Mouse (Mus musculus) kidney, postnatal 0 days (tissue): ENCODE measurements around the gene Hsd17b2. TPM values are rescaled to one million over a fixed set of nuclear protein-coding genes. Genes with fewer than 3 reads are reported as not detected.

Experiments
- ATAC-seq: fragments of 200-750 bp; cut with Nextera tagmentation; replicated peaks from 2 replicates; pipeline ENCODE4 v1.8.0; 2017; ENCODE audit warnings: low read depth, moderate number of reproducible peaks, moderate TSS enrichment, moderate library complexity; ENCODE audit not compliant: low FRiP score
- DNase-seq: peaks from one replicate; pipeline ENCODE4 v3.0.0-alpha.2; 2016; ENCODE audit warnings: low spot score
- H3K27ac ChIP-seq: fragments of 300-500 bp; sonication (generic); 2 replicates; pipeline ENCODE4 v1.5.1; 2014; ENCODE audit warnings: mild to moderate bottlenecking
- H3K27me3 ChIP-seq: fragments of 300-500 bp; sonication (generic); 2 replicates; pipeline ENCODE4 v1.6.1; 2014; ENCODE audit warnings: low read length, mixed read lengths; ENCODE audit not compliant: insufficient read depth
- H3K36me3 ChIP-seq: fragments of 300-500 bp; sonication (generic); 2 replicates; pipeline ENCODE4 v1.6.1; 2014; ENCODE audit warnings: low read length, mixed read lengths; ENCODE audit not compliant: insufficient read depth
- H3K4me1 ChIP-seq: fragments of 300-500 bp; sonication (generic); replicated peaks from 2 replicates; pipeline ENCODE4 v1.6.1; 2014; ENCODE audit warnings: antibody characterized with exemption, low read length, mixed read lengths; ENCODE audit not compliant: insufficient read depth
- H3K4me2 ChIP-seq: fragments of 300-500 bp; sonication (generic); 2 replicates; pipeline ENCODE4 v1.6.1; 2014; ENCODE audit warnings: mild to moderate bottlenecking, low read length, moderate library complexity, mixed read lengths
- H3K4me3 ChIP-seq: fragments of 300-500 bp; sonication (generic); replicated peaks from 2 replicates; pipeline ENCODE4 v1.5.1; 2014; ENCODE audit warnings: low read depth, low read length
- H3K9ac ChIP-seq: fragments of 300-500 bp; sonication (generic); 2 replicates; pipeline ENCODE4 v1.6.1; 2014; ENCODE audit warnings: low read depth, low read length
- H3K9me3 ChIP-seq: fragments of 300-500 bp; sonication (generic); replicated peaks from 2 replicates; pipeline ENCODE4 v1.6.1; 2016; ENCODE audit warnings: low read length, inconsistent platforms, mixed read lengths
- CTCF ChIP-seq: IDR thresholded peaks from 2 replicates; pipeline ENCODE4 v1.5.1; 2016; ENCODE audit warnings: antibody characterized with exemption, low read depth, mild to moderate bottlenecking, moderate library complexity
- WGBS: fragments of 180-500 bp; shearing (Covaris S2); extraction: QIAGEN DNeasy Blood & Tissue Kit; methylation state at CpG from one replicate; pipeline ENCODE4 v1.1.7; 2014; 5-methylcytosine and 5-hydroxymethylcytosine counted together
- polyA plus RNA-seq: library from polyadenylated mRNA; unstranded; fragments of >200 nt; fragmentation: Nextera tagmentation; extraction: Ambion mirVana; gene quantifications from 2 replicates; pipeline ENCODE4 v1.2.1, GENCODE M21; 2015

The Hsd17b2 gene
- polyA plus RNA-seq, 1 experiment from 2014 or later, result 29.2 TPM

DNA sequence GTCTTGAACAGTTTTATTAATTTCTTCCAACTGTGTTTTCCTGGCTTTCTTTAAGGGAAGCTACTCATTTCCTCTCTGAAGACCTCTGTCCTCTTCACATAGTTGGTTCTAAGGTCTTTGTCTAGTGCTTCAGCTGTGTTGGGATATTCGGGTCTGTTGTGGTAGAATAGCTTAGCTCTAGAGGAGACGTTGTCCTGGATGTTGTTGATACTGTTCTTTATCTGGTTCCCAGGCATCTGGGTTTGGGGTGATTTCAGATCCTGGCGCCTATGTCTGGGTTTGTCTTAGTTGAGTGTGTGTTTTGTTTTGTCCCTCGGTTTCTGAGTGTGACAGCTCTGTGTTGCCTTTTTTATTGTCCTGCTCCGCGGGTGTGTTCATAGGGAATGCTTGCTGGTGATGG lies 61.1 kb downstream of the Hsd17b2 start:
- ATAC-seq (no peak), DNase-seq (no peak)
- no peaks in the 10 kb centered on the region for H3K4me1 ChIP-seq
- H3K4me3 ChIP-seq, result no peak overlapping the region
- H3K4me2 ChIP-seq, result no peak overlapping the region
- H3K36me3 ChIP-seq, result no peaks in the 10 kb centered on the region
- WGBS, result 87% methylated on average over 6 of the region's 6 CpGs
- H3K9ac ChIP-seq, result no peak overlapping the region
- no peak overlapping the region for H3K27ac ChIP-seq
- no peaks in the 10 kb centered on the region for H3K27me3 ChIP-seq
- no peak for TF ChIP-seq CTCF
- H3K9me3 ChIP-seq, result no peaks in the 10 kb centered on the region

- DNase-seq (no peak), ATAC-seq (no peak)
- 76% methylated on average over 4 of the region's 4 CpGs for WGBS
- Histone ChIP-seq H3K4me1 (no peaks in the 10 kb centered on the region), H3K4me2 (no peak overlapping the region), H3K36me3 (no peaks in the 10 kb centered on the region), H3K27me3 (no peaks in the 10 kb centered on the region), H3K9me3 (no peaks in the 10 kb centered on the region), H3K9ac (no peak overlapping the region), H3K27ac (no peak overlapping the region), H3K4me3 (no peak overlapping the region)
- TF ChIP-seq CTCF, result no peak
These were observed 62.9 kb downstream of the Hsd17b2 start for GRCm38 (mm10) chr8:117764625-117765024.

DNA sequence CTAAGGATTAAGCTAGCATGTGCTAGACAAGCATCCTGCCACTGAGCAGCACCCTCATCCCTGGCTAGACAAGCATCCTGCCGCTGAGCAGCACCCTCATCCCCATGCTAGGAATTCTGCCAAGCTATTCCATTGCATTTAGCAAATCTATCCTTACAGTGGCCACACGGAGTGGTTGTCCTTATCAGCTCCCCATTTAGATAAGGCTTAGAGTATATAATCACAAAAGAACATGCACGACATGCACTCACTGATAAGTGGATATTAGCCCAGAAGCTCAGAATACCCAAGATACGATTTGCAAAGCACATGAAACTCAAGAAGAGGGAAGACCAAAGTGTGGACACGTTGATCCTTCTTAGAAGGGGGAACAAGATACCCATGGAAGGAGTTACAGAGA lies 64.2 kb downstream of the Hsd17b2 start:
- no peak overlapping the region for H3K4me2 ChIP-seq
- no peak for ATAC-seq
- DNase-seq, result no peak
- H3K9ac ChIP-seq, result no peak overlapping the region
- no peak for TF ChIP-seq CTCF
- no peaks in the 10 kb centered on the region for H3K36me3 ChIP-seq
- WGBS, result 62% methylated on average over 5 of the region's 5 CpGs
- H3K27me3 ChIP-seq, result no peaks in the 10 kb centered on the region
- no peaks in the 10 kb centered on the region for H3K4me1 ChIP-seq
- no peak overlapping the region for H3K4me3 ChIP-seq
- H3K9me3 ChIP-seq, result no peaks in the 10 kb centered on the region
- H3K27ac ChIP-seq, result no peak overlapping the region

GRCm38 (mm10) chr8:117768971-117769370 lies 67.3 kb downstream of the Hsd17b2 start:
- DNase-seq (no peak), ATAC-seq (no peak)
- H3K9me3 ChIP-seq, result no peaks in the 10 kb centered on the region
- 81% methylated on average over 7 of the region's 7 CpGs for WGBS
- no peak overlapping the region for H3K27ac ChIP-seq
- H3K4me2 ChIP-seq, result no peak overlapping the region
- H3K4me1 ChIP-seq, result no peaks in the 10 kb centered on the region
- H3K4me3 ChIP-seq, result no peak overlapping the region
- no peak overlapping the region for H3K9ac ChIP-seq
- H3K27me3 ChIP-seq, result no peaks in the 10 kb centered on the region
- H3K36me3 ChIP-seq, result no peaks in the 10 kb centered on the region
- TF ChIP-seq CTCF, result no peak

DNA sequence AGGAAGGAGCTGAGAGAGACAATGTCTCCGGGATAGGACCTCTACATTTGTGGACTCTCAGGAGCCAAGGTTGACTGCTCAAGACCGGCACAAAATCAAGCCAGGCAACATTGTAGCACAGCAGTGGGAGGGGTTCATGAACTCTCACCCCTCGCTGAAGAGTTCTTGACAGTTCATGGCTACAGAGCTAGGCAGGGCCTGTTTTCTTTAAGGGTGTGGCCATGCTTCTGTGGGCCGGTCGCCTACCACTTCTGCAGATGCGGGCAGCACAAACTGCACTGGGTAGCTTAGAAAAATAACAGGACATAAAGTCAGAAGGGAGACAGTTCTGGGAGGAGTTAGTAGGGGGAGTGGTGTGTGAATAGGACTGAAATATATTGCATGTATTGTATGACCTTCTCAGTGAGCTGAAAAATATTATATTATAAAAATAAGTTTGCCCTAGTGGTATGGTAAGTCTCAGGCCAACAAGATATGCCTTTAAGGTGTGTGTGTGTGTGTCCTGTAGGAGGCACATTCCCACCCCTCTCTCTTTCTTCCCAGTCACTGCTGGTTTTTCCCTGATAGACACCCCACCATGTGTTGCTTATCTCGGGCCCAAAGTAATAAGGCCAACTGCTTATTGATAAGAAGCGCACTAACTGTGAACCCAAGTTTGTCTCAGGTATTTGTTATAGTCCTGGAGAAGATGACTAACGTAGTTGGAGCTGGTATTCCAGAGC lies 69.6 kb downstream of the Hsd17b2 start:
- WGBS, result 63% methylated on average over 9 of the region's 9 CpGs
- ATAC-seq, result 0 out of 2 replicates have a peak, but pooled peaks have one; percentile 34

GRCm38 (mm10) chr8:117772126-117772525 lies 70.4 kb downstream of the Hsd17b2 start:
- WGBS, result 78% methylated on average over 2 of the region's 2 CpGs
- peak; percentile 54 for DNase-seq

More for the DNA sequence above, 69.6 kb downstream of the Hsd17b2 start:
- H3K27ac ChIP-seq, result no peak overlapping the region
- H3K9ac ChIP-seq, result no peak overlapping the region
- no peak overlapping the region for H3K4me2 ChIP-seq
- H3K27me3 ChIP-seq, result no peaks in the 10 kb centered on the region
- no peaks in the 10 kb centered on the region for H3K9me3 ChIP-seq
- H3K4me1 ChIP-seq, result no peaks in the 10 kb centered on the region
- no peak for DNase-seq
- TF ChIP-seq CTCF, result no peak
- H3K4me3 ChIP-seq, result no peak overlapping the region
- H3K36me3 ChIP-seq, result no peaks in the 10 kb centered on the region

More at GRCm38 (mm10) chr8:117772126-117772525, 70.4 kb downstream of the Hsd17b2 start:
- H3K9me3 ChIP-seq, result no peaks in the 10 kb centered on the region
- H3K4me2 ChIP-seq, result no peak overlapping the region
- peak; percentile 79 for TF ChIP-seq CTCF
- no peaks in the 10 kb centered on the region for H3K36me3 ChIP-seq
- no peaks in the 10 kb centered on the region for H3K27me3 ChIP-seq
- H3K27ac ChIP-seq, result no peak overlapping the region
- no peaks in the 10 kb centered on the region for H3K4me1 ChIP-seq
- no peak overlapping the region for H3K4me3 ChIP-seq
- ATAC-seq, result no peak
- H3K9ac ChIP-seq, result no peak overlapping the region
